Mouse (Mus musculus) gastrocnemius, postnatal 4 days (tissue): ENCODE data around the gene Gm38394. TPM values are rescaled to one million over a fixed set of nuclear protein-coding genes. Genes with fewer than 3 reads are reported as not detected.
"Not testable (repeated sequence)": the region's sequence is repeated elsewhere in the genome, so short reads cannot be mapped to it uniquely, and the experiment has no call there.

Source experiments
- DNase-seq, 2 experiments: peaks; one replicate each; pipeline ENCODE4 v3.0.0; 2021 to 2022; ENCODE audit warnings: low spot score in 2 of 2, mixed read lengths in 2 of 2
- long read RNA-seq, 2 experiments: library from polyadenylated mRNA; stranded (forward); transcript quantifications; one replicate each; pipeline ENCODE4 v2.0.0; 2021
- total RNA-seq, 2 experiments: library from RNA; stranded (reverse); gene quantifications; 2 replicates each; pipeline ENCODE4 v1.2.3; 2021

Gene Gm38394
- 10 to 100 TPM; 49.2 to 59.8 TPM for total RNA-seq
- long read RNA-seq, experiment 1, partial matches to known transcripts = 14 of 16 reads
- long read RNA-seq, experiment 1, other reads (novel, unspliced or antisense) = 2 of 16 reads
- long read RNA-seq, experiment 2, partial matches to known transcripts = 0 of 1 reads
- long read RNA-seq, experiment 2, other reads (novel, unspliced or antisense) = 1 of 1 reads

DNA sequence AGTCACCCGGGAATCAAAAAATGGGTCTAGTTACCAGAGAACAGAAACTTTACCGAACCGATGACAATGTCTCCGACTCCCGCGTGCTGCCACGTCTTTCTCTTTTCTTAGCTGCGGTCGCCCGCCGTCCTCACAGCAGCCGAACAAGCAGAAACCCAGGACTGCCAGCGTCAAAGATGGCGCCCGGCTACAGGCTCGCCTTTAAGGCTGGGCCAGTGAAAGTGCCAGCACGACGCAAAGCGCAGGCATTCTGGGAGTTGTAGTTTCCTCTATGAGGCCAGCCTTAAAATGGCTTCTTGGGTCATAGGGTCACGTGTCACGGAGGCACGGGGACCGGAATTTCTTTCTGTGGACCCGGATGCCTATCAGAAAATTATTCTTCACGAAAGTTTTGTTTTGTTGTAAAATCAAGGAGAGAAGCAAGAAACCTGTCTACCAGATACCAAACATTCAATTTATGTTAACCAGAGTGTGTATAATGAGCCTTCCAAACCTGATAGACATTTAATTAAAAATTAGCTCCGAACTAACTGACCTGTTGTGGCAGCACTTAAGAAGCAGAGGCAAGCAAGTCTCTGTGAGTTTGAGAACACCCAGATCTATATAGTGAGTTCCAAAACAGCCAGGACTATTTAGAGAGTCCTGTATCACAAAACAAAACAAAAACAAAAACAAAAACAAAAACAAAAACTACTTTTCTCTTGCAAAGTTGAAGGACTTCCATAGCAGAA lies at the start of gene Gm38394:
Gene Gm38394, minus strand, starts transcription at position 116 of the 731 bp plus-strand sequence.
- DNase-seq = peak; percentile 77 to 93

DNA sequence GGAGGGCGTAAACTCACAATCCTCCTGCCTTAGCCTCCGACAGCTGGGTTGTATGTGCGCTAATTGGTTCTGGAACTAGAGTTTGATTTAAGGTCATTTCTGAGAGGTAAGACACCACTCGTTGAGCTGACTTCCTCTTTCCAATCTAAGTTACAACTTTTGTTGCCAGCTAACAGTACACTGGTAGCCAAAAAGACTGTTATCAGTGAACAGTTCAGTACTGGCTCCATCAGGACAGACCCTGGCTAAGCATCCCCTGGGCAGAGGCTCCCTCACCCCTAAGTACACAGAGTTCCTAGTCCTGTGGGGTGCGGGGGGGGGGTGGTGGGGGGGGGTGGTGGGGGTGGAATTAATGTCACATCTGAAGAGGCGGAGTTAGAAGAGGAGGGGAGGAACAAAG lies 49.8 kb upstream of the Gm38394 start:
- DNase-seq = no peak

DNA sequence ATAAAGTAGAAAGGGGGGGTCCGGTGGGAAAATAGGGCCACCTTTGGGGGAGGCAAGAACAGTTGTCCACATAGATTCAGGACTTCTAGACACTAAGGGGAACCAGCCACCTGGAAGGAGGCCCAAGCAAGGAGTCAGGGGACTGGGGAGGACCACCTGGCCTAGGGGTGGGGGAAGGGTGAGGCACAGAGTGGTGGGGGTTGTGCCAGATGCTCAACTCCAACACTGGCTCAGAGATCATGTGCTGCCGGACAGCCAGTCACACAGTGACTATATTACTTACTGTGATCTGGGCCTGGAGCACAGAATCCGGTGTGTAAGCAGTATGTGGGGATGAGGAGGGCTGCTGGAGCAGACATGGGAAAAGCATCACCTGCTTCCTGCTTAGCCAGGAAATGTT lies 48.2 kb upstream of the Gm38394 start:
- DNase-seq = no peak

DNA sequence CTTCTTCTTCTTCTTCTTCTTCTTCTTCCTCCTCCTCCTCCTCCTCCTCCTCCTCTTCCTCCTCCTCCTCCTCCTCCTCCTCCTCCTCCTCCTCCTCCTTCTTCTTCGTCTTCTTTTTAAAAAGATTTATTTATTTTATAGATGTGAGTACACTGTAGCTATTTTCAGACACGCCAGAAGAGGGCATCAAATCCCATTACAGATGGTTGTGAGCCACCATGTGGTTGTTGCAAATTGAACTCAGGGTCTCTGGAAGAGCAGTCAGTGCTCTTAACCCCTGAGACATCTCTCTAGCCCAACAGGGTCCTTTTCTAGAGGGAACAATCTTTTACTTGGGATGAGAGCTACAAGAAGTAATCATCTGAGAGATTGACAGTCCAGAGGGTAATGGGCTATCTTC lies 40.7 kb upstream of the Gm38394 start:
- DNase-seq = not testable (repeated sequence)

DNA sequence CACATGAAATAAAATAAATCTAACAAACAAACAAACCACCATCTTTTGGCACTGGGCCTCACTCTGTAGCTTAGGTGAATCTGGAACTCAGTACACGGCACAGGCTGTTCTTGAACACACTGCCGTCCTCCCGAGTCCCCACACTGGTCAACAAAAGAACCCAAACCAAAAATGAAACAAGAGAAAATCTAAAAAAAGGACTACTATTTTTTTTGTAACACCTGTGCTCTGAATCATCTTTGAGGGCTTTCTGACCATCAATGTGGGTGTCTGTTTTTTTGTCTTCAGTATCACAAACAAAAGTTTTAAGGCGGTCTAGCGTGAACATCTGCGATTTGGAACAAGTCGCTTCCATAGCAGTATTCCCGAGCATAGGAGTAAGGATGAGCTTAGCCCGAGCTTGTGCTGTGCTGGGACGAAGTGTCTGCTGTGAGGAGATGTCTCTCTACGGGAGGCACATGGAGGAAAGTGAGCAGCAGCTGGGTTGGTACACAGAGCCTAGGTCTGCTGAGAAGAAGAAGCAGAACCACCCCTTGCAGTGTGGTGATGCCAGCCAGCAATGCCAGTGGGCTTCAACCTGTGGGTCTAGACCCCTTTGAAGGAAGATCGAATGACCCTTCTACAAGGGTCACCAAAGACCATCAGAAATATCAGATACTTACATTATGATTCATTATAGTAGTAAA lies 37.0 kb upstream of the Gm38394 start:
- DNase-seq = no peak

DNA sequence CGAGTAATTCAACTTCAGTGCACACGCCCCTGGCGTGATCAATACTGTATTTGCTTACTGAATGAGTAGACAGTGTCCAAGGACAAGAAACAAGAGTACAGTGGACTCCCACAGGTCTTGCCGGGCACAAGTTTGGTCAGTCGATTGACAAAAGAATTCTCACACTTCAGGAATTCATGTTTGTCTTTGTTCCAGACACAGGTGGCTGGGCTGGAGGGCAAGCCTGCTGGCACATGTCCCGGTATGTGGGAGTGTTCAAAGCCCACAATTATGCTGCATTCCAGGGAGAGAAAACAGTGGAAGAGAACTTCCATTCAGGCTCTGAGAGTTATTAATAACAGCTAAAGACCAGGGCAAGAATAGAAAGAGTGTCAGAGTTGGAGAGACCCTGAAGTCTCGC lies 34.8 kb upstream of the Gm38394 start:
- DNase-seq = peak in 1 of 2 experiments; percentile 43

DNA sequence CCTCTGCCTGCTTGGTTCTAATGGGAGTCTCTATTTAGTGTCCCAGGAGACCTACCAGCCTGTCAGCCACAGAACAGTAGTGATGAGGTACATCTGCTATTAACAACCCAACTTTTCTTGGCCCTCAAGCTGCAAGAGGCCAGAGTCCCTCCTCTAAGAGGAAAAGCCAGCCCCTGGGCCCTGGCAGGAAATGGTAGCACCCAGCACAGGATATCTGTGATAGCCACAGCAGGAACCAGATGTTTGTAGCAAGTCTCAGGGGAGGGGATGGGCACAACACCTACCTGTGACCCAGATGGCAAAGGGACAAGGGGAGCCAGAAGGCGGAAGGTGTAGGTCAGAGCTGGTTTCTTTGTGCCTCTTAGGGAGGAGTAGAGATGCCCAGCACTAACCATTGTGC lies 33.8 kb upstream of the Gm38394 start:
- DNase-seq = no peak

DNA sequence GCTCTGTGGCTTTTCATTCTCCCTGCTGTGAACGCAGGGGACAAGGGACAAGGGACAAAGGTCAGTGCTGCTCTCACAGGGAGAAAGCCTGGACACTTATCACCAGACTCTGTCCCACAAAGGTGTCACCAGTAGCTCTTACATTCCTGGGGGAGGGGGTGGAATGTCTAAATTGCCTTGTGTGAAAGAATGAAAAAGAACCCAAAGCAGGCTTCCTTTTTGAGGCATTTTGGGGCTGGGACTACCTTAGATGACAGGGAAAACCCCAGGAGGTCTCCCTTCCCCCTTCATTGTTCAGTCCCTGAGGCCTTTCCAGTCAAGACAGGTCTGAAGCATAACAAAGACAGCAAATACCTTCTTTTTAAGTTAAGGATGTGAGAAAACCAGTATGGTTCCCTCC lies 33.2 kb upstream of the Gm38394 start:
- DNase-seq = no peak

DNA sequence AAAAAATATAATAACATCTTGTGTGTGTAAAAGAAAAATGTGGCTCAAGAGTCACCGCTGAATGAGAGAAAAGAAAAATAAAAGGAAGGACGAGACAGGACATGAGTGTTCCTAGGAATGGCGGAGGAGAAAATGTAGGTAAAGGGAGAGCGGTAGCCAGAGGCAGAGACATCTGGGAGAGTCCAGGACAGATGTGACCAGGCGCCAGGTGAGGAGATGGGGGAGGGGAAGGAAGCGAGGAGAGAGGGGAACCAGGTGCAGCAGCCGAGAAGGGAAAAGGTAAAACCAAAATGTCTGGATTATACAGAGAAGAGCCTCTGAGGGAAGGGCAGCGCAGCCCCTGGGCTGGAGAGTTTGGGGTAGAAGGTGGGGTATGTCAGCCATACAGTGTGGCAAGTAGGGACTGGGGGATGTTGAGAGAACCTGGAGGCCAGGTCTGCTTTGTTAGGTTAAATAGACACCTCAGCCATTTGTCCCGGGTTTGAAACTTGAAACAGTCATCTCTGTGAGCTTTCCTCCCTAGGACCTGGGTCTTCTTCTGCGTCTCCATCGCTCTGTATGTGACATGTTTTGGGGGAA lies 32.5 kb upstream of the Gm38394 start:
- DNase-seq = no peak

DNA sequence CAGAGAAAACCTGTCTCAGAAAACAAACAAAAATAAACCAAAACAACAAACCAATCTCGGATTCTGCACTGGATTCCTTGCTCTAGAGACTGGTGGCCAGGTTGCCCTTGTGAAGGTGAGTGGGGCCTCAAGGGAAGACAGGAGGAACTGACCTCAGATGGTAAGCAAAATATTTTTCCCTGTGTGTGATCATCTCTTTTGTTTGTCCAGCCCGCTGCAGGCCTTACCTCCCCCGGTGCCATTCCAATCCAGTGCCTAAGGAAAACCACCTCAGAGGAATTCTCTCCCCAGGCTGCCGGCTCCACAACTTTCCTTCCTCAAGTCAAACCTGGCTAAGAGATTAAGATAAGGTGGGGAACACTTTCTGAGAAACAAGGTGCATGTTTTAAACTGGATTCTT lies 31.1 kb upstream of the Gm38394 start:
- DNase-seq = no peak

DNA sequence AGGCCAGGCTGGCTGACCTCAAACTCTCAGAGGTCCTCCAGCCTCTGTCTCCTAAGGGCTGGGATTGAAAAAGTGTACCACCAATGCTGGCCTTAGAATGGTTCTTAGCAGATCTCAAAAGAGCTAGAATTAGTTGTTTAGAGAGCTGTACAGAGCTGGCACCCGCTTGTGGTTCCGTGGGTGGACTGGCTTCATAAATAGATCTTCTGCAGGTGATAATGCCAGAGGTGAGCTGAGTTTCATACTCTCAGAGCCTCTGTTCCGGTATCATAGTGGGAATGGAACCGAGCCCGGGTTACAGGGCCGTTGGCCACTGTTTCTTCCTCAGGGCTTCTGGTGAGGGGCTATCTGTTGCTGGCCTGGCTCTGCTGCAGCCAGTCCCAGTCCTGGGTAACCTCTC lies 29.9 kb upstream of the Gm38394 start:
- DNase-seq = no peak

DNA sequence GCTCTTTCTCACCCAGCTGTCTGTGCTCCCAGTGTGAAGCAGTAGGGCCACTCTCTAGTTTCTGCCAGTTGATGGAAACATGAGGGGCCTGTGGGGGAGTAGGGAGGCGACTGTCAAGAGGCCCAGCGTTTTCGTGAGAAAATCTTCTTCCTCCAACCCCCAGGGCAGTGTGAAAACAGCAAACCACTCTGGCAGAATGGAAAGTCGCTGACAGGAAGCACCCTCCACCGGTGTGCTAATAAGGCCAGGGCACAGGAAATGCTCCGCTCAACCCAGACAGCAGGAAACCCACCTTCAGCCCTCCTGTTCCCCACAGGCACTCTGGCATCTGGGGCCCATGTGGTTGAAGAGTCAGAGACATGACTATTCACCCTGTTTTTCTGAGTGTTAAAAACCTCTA lies 28.8 kb upstream of the Gm38394 start, which contains the start of gene Lax1:
Gene Lax1, minus strand, starts transcription at position 212 of the 400 bp plus-strand sequence.
- no peak for DNase-seq

DNA sequence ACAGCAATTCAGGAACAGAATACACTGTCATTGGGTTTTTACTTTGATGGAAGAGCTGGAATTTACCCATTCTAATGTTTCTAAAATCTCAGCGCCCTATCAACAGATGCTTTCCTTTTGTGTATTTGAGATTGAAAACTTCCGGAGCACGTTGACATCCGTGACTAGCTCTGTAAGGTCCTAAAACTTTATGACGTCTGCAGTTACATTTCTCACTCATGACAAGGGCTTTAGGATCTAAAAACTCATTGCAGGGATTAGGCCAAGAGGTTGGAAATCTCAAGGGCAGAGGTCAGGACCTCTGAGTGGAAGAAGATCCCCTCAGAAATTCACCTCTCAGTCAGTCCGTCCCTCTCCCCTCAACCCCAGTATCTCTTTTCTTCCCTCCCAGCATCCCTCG lies 27.2 kb upstream of the Gm38394 start:
- no peak for DNase-seq

DNA sequence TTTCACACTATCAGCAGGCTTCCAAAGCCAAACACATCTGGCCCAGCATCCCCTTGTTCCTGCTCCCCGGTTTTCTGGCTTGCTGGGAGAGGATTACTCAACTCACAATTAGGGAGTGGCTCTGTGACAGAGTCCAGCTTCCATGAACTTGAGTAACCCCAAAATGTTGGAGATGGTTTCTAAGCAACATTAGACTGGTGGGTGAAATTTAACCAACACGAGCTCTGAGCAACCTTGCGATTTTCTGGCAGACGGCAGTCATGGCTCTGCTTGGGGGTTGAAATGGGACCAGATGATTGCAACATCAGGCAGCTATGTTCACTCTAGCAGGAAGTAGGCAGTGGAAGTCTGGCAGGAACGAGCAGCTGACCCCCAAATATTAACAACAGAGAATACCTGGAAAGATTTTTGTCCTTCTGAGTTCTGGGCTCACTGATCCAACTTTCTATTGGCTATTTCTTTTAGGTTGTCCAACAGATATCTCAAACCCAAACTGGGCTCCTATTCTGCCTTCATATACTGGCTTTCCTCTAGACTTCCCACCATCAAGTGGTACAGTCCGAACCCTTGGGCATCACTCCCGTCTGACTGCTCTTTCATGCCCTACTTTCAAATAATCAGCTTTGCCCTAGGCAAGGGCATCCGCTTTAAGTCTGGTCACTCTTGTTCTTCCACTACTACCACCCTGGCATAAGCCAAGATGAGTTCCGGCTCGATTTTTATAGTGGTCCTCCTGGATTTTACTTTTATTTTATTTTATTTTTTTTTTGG lies 24.8 kb upstream of the Gm38394 start:
- DNase-seq = peak in 1 of 2 experiments; percentile 37

DNA sequence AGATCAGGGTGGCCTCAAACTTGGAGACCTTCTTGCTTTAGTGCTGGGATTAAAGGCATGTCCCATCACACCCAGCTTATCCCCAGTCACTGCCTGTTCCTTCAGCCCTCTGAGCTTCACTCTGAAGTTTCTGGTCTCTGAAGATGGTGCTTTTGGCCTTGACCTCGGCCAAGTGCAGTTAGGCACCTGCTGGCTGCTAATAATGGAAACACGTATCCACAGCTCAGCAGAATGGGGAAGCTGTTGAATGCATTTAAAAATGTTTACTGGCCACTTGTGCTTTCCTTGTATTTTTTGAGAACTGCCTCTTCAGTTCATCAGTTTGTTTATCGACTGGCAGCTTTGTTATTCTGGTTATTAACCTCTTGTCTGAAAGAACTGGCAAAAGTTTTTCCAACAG lies 10.7 kb upstream of the Gm38394 start:
- no peak for DNase-seq

DNA sequence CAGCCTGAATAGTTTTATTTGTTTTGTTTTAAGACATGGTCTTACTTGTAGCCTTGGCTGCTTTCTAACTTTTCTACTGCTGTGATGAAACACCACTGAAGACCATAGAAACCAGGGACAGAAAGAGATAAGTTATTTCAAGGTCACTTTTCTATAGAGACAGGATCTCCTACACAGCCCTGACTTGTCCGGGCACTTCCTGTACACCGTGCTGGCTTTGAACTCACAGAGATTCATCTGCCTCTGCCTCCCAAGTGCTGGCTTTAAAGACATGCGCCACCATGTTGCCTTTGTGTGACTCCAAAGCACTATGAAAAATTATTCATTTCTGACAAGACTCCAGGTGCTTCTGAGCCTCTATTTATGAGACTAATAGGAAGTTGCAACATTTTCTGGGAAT lies 10.1 kb upstream of the Gm38394 start:
- no peak for DNase-seq

DNA sequence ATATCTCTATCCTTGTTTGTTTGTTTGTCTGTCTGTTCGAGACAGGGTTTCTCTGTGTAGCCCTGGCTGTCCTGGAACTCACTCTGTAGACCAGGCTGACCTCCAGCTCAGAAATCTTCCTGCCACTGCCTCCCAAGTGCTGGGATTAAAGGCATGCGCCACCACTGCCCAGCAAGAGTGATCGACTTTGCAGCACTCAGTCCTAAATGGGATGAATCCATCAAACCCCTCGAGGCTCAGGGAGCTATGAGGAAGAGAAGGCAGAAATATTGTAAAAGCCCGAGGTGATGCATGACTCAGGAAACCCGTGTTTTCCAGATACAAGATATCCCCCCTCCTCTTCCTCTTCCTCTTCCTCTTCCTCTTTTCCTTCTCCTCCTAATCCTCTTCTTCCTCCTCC lies 9.7 kb upstream of the Gm38394 start:
- DNase-seq = no peak

DNA sequence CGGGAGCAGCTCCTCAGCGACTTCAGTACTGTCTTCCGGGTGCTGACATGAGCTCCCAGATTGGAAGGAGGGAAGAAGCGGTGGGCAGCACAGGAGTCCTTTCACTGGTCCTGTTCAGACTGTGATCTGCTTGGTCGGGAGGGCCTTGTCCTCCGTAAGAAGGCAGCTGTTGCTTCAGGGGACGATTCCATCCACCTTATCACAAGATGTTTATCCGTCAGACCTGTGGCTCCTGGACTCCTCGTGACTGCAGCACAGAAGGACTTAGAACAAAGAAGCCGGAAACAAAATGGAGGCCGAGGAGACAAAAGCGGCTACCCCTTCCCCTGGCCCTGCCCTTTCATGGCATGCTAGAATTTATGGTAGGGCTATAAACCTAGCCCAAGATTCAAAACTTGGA lies 9.1 kb upstream of the Gm38394 start:
- DNase-seq = no peak

DNA sequence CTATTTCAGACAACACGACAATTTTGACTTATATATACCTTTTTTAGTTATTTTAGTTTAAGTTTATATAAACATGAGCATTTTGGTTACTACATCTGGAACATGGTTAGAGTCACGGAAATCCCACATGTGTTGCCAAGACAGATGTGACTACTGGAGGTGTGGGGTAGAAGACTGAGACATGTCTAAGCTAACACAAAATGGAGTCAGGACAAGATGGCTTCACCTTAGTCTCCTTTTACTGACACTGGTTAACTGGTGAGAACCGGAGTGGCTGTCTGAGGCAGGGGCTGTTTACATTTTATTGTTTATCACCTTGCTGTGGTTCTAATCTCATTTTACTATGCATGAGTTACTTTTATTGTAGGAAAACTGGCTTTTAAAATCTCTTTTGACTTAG lies 7.5 kb upstream of the Gm38394 start:
- DNase-seq = no peak

DNA sequence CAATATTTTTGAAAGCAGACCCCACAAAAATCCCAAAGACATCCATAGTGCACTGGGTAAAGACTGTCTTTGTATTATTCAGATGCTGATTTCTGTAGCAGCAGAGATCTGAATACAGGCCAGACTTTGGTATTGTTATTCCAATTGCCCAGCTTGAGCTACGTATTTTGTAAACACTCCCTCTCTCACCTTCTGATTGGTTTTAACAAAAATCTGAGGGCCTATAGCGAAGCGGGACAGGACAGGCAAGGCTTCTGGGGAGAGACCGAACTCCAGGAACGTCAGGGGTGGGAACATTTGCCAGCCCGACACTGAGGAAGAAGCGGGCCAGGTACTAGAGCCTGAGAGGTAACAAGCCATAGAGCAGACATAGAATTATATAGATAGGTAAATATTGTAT lies 6.6 kb upstream of the Gm38394 start:
- DNase-seq = no peak

DNA sequence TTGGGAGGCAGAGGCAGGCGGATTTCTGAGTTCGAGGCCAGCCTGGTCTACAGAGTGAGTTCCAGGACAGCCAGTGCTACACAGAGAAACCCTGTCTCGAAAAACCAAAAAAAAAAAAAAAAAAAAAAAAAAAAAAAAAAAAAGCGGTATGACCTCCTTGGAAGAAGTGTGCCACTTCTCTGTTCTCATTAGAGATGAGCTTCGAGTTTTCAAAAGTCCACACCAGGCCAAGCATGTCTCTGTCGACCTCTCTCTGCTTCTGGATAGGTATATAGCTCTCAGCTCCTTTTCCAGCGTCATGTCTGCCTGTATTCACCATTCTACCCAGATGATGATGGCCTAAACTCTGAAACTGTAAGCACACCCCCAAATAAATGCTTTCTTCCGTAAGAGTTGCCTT lies 4.6 kb upstream of the Gm38394 start:
- not testable (repeated sequence) for DNase-seq
